Mouse (Mus musculus) erythroblast, adult 5-6 weeks (primary cell): ENCODE measurements around the gene Mrpl34. TPM values are rescaled to one million over a fixed set of nuclear protein-coding genes. Genes with fewer than 3 reads are reported as not detected.
A peak's percentile ranks its signal among the peaks of the same experiment; 100 is the strongest.

Experiments used
- ATAC-seq: replicated peaks from 2 replicates; pipeline ENCODE4 v1.8.0; 2016; ENCODE audit warnings: moderate number of reproducible peaks, mild to moderate bottlenecking, moderate TSS enrichment, inconsistent platforms; ENCODE audit not compliant: poor library complexity, low FRiP score, severe bottlenecking
- total RNA-seq, 2 experiments: library from RNA; stranded (forward) in 1 of 2; stranded (reverse) in 1 of 2; fragments of 150-400 nt in 1 of 2; fragments of 200-764, 138-1000 nt in 1 of 2; gene quantifications; 2 replicates each; pipeline versions ENCODE4 v1.2.3 to v1.2.4; 2015 to 2017; ENCODE audit warnings: low replicate concordance in 2 of 2

Mrpl34 gene
- total RNA-seq, 2 experiments from 2014 or later: 1.9 to 6.0 TPM

- no peak for ATAC-seq
Measured at GRCm38 (mm10) chr8:71467201-71467600, 2.4 kb downstream of the Mrpl34 start.

GRCm38 (mm10) chr8:71468001-71468400 is 3.2 kb downstream of the Mrpl34 start:
- no peak for ATAC-seq

- ATAC-seq: peak; percentile 80
Measured at GRCm38 (mm10) chr8:71468916-71469315, 4.2 kb downstream of the Mrpl34 start, which contains the start of gene Dda1. Dda1 (plus strand) TSS chr8:71469199.

- ATAC-seq: no peak
Measured at GRCm38 (mm10) chr8:71469411-71469810, 4.7 kb downstream of the Mrpl34 start.

GRCm38 (mm10) chr8:71470146-71470912 is 5.6 kb downstream of the Mrpl34 start:
- ATAC-seq: no peak

GRCm38 (mm10) chr8:71470913-71471255 is 6.1 kb downstream of the Mrpl34 start:
- ATAC-seq: no peak

GRCm38 (mm10) chr8:71471861-71472260 is 7.1 kb downstream of the Mrpl34 start:
- ATAC-seq: no peak

GRCm38 (mm10) chr8:71472601-71473386 is 8.0 kb downstream of the Mrpl34 start:
- ATAC-seq: no peak

- ATAC-seq: no peak
Measured at GRCm38 (mm10) chr8:71474344-71474743, 9.6 kb downstream of the Mrpl34 start.

GRCm38 (mm10) chr8:71474785-71475701 is 10.3 kb downstream of the Mrpl34 start:
- no peak for ATAC-seq

GRCm38 (mm10) chr8:71475702-71476075 is 10.9 kb downstream of the Mrpl34 start:
- no peak for ATAC-seq

- ATAC-seq: peak; percentile 40
Measured at GRCm38 (mm10) chr8:71476099-71476940, 11.6 kb downstream of the Mrpl34 start.

- no peak for ATAC-seq
Measured at GRCm38 (mm10) chr8:71477196-71477845, 12.6 kb downstream of the Mrpl34 start.

- no peak for ATAC-seq
Measured at GRCm38 (mm10) chr8:71478943-71479342, 14.2 kb downstream of the Mrpl34 start.

- no peak for ATAC-seq
Measured at GRCm38 (mm10) chr8:71483932-71484331, 19.2 kb downstream of the Mrpl34 start.

- no peak for ATAC-seq
Measured at GRCm38 (mm10) chr8:71484736-71485135, 20.0 kb downstream of the Mrpl34 start.

GRCm38 (mm10) chr8:71485142-71486135 is 20.7 kb downstream of the Mrpl34 start, which contains the start of gene Ano8:
Ano8 (minus strand) TSS chr8:71485963.
- no peak for ATAC-seq

GRCm38 (mm10) chr8:71486136-71486529 is 21.4 kb downstream of the Mrpl34 start:
- ATAC-seq: no peak
